Mouse (Mus musculus) layer of hippocampus, postnatal 10 days (tissue): ENCODE measurements around the gene Olfr575. TPM values are rescaled to one million over a fixed set of nuclear protein-coding genes. Genes with fewer than 3 reads are reported as not detected.

Source experiments
- DNase-seq, 2 experiments: peaks; one replicate each; pipeline ENCODE4 v3.0.0; 2021; ENCODE audit warnings: low spot score in 2 of 2
- long read RNA-seq: library from polyadenylated mRNA; stranded (forward); transcript quantifications from one replicate; pipeline ENCODE4 v2.0.0, GENCODE M21; 2023
- total RNA-seq, 2 experiments: library from RNA; stranded (reverse); gene quantifications; 2 replicates each; pipeline ENCODE4 v1.2.3; 2021

The Olfr575 gene
- not detected for total RNA-seq
- long read RNA-seq = 0 reads

- no peak for DNase-seq
Measured at GRCm38 (mm10) chr7:102958593-102958992, at the start of gene Olfr575. TSS of gene Olfr575 (minus strand) at chr7:102958775.

GRCm38 (mm10) chr7:102989224-102989623 lies 30.6 kb upstream of the Olfr575 start, which contains the start of gene Olfr578:
TSS of gene Olfr578 (minus strand) at chr7:102989324.
- no peak for DNase-seq

- no peak for DNase-seq
Measured at GRCm38 (mm10) chr7:102975843-102976242, 17.3 kb upstream of the Olfr575 start, which contains the start of gene Olfr577. TSS of gene Olfr577 (minus strand) at chr7:102975943.

- no peak for DNase-seq
Measured at GRCm38 (mm10) chr7:102974399-102974798, 15.8 kb upstream of the Olfr575 start.

GRCm38 (mm10) chr7:102962360-102962759 lies 3.8 kb upstream of the Olfr575 start, which contains the start of gene Olfr576:
TSS of gene Olfr576 (plus strand) at chr7:102962660.
- no peak for DNase-seq

GRCm38 (mm10) chr7:102958137-102958536 lies 438 bp downstream of the Olfr575 start:
- no peak for DNase-seq

GRCm38 (mm10) chr7:102950732-102951131 lies 7.8 kb downstream of the Olfr575 start:
- no peak for DNase-seq

GRCm38 (mm10) chr7:102948167-102948566 lies 10.4 kb downstream of the Olfr575 start, which contains the start of gene Olfr574:
TSS of gene Olfr574 (plus strand) at chr7:102948467.
- no peak for DNase-seq

GRCm38 (mm10) chr7:102943417-102943816 lies 15.2 kb downstream of the Olfr575 start:
- no peak for DNase-seq

- DNase-seq = no peak
Measured at GRCm38 (mm10) chr7:102942475-102942874, 16.1 kb downstream of the Olfr575 start, which contains the start of gene Olfr573-ps1. TSS of gene Olfr573-ps1 (minus strand) at chr7:102942575.

- DNase-seq = no peak
Measured at GRCm38 (mm10) chr7:102927105-102927504, 31.5 kb downstream of the Olfr575 start.

- no peak for DNase-seq
Measured at GRCm38 (mm10) chr7:102924109-102924508, 34.5 kb downstream of the Olfr575 start, which contains the start of gene Olfr572. TSS of gene Olfr572 (plus strand) at chr7:102924409.

- peak in 1 of 2 experiments; percentile 12 for DNase-seq
Measured at GRCm38 (mm10) chr7:102919632-102920031, 38.9 kb downstream of the Olfr575 start.

- DNase-seq = no peak
Measured at GRCm38 (mm10) chr7:102917032-102917875, 41.3 kb downstream of the Olfr575 start, which contains the start of gene Olfr571. TSS of gene Olfr571 (minus strand) at chr7:102917536.

- no peak for DNase-seq
Measured at GRCm38 (mm10) chr7:102916405-102916804, 42.2 kb downstream of the Olfr575 start.

GRCm38 (mm10) chr7:102915261-102915660 lies 43.3 kb downstream of the Olfr575 start:
- no peak for DNase-seq

Other genes starting within 250 kb of the Olfr575 start
- gene Olfr33, start 239.7 kb downstream of the Olfr575 start, total RNA-seq = not detected
- not detected for gene Olfr559, start 231.3 kb downstream of the Olfr575 start, total RNA-seq
- gene Olfr560, start 199.4 kb downstream of the Olfr575 start, total RNA-seq = not detected
- under 1 TPM; 0.23 to 0.76 TPM for gene Olfr78, start 199.3 kb downstream of the Olfr575 start, total RNA-seq
- gene Olfr561, start 187.6 kb downstream of the Olfr575 start, total RNA-seq = not detected
- gene Olfr564, start 155.3 kb downstream of the Olfr575 start, total RNA-seq = not detected
- gene Olfr566, start 100.0 kb downstream of the Olfr575 start, total RNA-seq = not detected
- not detected for gene Olfr568, start 81.7 kb downstream of the Olfr575 start, total RNA-seq
- not detected for gene Olfr569, start 67.9 kb downstream of the Olfr575 start, total RNA-seq
- gene Olfr570, start 64.2 kb downstream of the Olfr575 start, total RNA-seq = not detected
- not detected for gene Olfr571, start 41.2 kb downstream of the Olfr575 start, total RNA-seq
- gene Olfr572, start 34.4 kb downstream of the Olfr575 start, total RNA-seq = not detected
- not detected for gene Olfr573-ps1, start 16.2 kb downstream of the Olfr575 start, total RNA-seq
- gene Olfr574, start 10.3 kb downstream of the Olfr575 start, total RNA-seq = not detected
- gene Olfr576, start 3.9 kb upstream of the Olfr575 start, total RNA-seq = not detected
- not detected for gene Olfr577, start 17.2 kb upstream of the Olfr575 start, total RNA-seq
- gene Olfr578, start 30.5 kb upstream of the Olfr575 start, total RNA-seq = not detected
- not detected for gene Olfr582, start 79.2 kb upstream of the Olfr575 start, total RNA-seq
- gene Olfr583, start 92.5 kb upstream of the Olfr575 start, total RNA-seq = not detected
- gene Olfr584, start 123.1 kb upstream of the Olfr575 start, total RNA-seq = not detected
- not detected for gene Olfr585, start 138.9 kb upstream of the Olfr575 start, total RNA-seq
- gene Olfr586, start 166.9 kb upstream of the Olfr575 start, total RNA-seq = not detected
- not detected for gene Olfr588-ps1, start 182.1 kb upstream of the Olfr575 start, total RNA-seq
- gene Olfr589, start 197.6 kb upstream of the Olfr575 start, total RNA-seq = not detected
- gene Olfr591, start 219.6 kb upstream of the Olfr575 start, total RNA-seq = not detected
- not detected for gene Olfr592, start 226.0 kb upstream of the Olfr575 start, total RNA-seq